Mouse (Mus musculus) cerebral cortex, adult 2 months (tissue): Measurements from ENCODE around the gene Usp49.

Source experiments
- WGBS: fragments of 180-500 bp; shearing (Covaris S2); methylation state at CpG from one replicate; pipeline ENCODE4 v1.1.7; 2018; 5-methylcytosine and 5-hydroxymethylcytosine counted together

Gene Usp49

DNA sequence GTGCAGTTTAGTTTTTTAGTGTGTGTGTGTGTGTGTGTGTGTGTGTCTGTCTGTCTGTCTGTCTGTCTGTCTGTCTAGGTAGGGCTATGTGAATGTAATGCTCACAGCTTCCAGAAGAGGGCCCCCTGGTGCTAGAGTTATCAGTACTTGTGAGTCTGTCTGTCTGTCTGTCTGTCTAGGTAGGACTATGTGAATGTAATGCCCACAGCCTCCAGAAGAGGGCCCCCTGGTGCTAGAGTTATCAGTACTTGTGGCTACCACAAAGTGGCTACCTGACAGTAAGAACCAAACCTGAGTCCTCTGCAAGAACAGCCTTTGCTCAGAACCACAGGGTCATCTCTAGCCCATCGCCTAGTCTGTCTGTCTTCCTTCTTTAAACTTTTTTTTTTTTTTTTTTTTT is 16.2 kb downstream of the Usp49 start:
- WGBS, result 85% methylated on average over 1 of the region's 1 CpGs

GRCm38 (mm10) chr17:47648966-47649365 is 18.5 kb downstream of the Usp49 start:
- WGBS, result 70% methylated on average over 4 of the region's 4 CpGs

- whole genome bisulfite sequencing, result 92% methylated on average over 2 of the region's 2 CpGs
These were observed 21.5 kb downstream of the Usp49 start for GRCm38 (mm10) chr17:47651953-47652352.

DNA sequence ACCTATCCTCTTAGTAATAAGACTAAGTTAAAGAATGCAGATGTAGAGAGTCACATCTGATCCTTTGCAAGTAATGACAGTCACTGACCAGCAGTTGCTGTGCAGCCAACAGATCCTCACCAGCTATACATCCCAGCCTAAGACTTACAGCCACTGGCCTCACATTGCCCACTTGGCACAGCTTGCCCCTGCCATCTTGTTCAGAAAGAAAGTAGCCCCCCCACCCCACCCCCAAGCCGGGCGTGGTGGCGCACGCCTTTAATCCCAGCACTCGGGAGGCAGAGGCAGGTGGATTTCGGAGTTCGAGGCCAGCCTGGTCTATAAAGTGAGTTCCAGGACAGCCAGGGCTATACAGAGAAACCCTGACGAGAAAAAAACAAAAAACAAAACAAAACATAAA is 23.9 kb downstream of the Usp49 start:
- WGBS, result 96% methylated on average over 8 of the region's 8 CpGs

GRCm38 (mm10) chr17:47655697-47656096 is 25.2 kb downstream of the Usp49 start:
- 89% methylated on average over 5 of the region's 5 CpGs for WGBS

DNA sequence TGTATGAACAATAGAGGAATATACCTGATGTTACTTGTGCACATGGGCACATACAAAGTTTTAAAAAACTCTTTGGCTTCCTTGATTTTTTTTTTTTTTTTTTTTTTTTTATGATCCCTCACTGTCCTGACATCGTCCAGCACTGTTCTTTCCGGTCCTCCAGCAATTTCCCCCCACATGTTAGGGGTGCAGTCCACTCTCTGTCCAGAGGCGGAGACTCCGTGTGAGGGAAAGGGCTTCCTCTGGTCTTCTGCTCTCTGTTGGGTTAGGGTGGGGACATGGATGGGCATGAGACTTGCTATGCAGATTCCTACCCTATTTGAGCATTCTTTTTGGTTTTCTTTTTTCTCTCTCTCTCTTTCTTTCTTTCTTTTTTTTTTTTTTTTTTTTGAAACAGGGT is 27.4 kb downstream of the Usp49 start:
- WGBS, result 84% methylated on average over 4 of the region's 4 CpGs

GRCm38 (mm10) chr17:47658741-47659243 is 28.3 kb downstream of the Usp49 start:
- 74% methylated on average over 3 of the region's 3 CpGs for WGBS

DNA sequence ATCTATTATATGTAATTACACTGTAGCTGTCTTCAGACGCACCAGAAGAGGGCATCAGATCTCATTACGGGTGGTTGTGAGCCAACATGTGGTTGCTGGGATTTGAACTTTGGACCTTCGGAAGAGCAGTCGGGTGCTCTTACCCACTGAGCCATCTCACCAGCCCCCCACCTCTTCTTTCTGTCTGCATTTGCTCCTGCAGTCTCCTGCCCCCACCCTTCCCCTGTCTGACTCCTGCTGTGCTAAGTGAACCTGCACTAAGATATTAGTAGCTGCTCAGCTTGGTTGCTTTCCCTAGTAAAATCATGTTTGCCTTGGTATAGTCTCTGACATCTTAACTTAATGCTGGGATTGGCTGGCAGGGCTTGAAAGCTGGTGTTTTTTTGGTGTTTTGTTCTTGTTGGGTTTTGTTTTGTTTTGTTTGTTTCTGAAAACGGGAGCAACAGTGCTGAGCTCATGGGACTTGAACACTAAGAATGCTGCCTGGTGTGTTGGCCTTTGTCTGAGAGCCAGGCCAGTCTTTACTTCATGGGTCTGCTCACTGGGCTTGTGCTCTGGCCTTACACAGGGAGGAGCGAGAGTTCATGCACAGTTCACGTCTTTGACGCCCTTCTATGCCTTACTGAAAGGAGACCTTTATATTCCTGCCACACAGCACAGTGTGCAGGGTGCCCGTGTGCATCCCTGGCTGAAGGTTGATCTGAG is 32.7 kb downstream of the Usp49 start:
- 65% methylated on average over 9 of the region's 9 CpGs for WGBS

- 85% methylated on average over 7 of the region's 7 CpGs for WGBS
These were observed 34.0 kb downstream of the Usp49 start for GRCm38 (mm10) chr17:47664474-47664873.

DNA sequence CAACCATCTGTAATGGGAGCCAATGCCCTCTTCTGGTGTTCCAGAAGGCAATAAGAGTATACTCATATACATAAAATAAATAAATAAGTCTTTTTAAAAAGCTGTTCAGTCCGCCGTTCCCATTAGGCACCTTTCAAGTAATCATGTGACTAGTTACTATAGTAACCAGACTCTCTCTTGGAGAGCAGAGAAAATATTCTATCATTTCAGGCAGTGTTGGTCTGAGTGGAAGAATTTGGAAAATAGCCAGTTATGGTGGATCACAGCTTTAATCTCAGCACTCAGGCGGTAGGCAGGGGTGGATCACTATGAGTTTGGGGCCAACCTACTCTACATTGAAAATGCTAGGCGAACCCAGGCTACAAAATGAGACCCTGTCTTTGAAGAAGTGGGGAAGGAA is 38.7 kb downstream of the Usp49 start:
- 55% methylated on average over 4 of the region's 4 CpGs for WGBS

GRCm38 (mm10) chr17:47671988-47672310 is 41.5 kb downstream of the Usp49 start:
- WGBS, result 29% methylated on average over 14 of the region's 14 CpGs

- WGBS, result 11% methylated on average over 68 of the region's 68 CpGs
These were observed 42.0 kb downstream of the Usp49 start for GRCm38 (mm10) chr17:47672311-47673111.

- 17% methylated on average over 9 of the region's 9 CpGs for WGBS
These were observed 46.1 kb downstream of the Usp49 start for GRCm38 (mm10) chr17:47676581-47676980.

DNA sequence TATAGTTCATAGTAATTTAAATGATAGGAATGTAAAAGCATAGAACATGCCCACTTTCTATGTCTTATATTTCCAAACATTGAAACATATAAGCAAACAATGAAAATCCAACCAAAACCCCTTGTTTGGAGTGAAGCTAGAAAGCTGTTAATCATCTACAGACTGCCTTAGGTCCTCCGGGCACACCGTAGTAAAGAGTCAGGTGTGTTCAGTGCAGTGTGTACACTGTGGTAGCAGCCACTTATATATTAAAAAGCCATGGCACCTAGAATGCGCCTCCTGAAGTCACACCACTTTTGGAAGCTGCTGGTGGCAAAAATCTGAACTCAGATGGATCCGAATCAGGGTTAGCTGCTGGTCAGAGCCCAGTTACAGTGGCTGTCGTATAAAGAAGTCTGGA is 47.7 kb downstream of the Usp49 start:
- WGBS, result 98% methylated on average over 5 of the region's 5 CpGs

GRCm38 (mm10) chr17:47678702-47679101 is 48.2 kb downstream of the Usp49 start:
- WGBS, result 87% methylated on average over 5 of the region's 5 CpGs

DNA sequence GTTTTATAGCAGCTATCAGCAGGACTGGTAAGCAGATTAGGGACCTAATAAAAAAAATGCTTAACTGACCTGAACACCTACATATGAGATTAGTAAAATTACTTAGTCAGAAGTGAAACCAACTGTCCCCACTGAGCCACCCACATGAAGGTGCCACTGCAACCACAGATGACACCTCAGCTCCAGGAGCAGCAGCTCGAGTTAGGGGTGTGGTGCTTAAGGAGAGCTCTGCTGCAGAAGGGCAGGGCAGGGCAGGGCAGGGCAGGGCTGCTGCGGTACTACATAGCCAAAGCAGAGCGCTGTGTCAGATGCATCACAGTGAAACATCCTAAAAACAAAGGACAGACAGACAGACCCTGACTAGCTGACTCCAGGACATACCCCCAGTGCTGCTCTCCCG is 52.3 kb downstream of the Usp49 start:
- WGBS, result 83% methylated on average over 4 of the region's 4 CpGs

GRCm38 (mm10) chr17:47687409-47688343 is 57.2 kb downstream of the Usp49 start:
- under 1% methylated on average over 70 of the region's 70 CpGs for WGBS

- under 1% methylated on average over 9 of the region's 9 CpGs for WGBS
These were observed 57.8 kb downstream of the Usp49 start, which contains the start of gene Tomm6 for GRCm38 (mm10) chr17:47688344-47688607. TSS of gene Tomm6 (minus strand) at chr17:47688386.

- 1% methylated on average over 53 of the region's 58 CpGs for WGBS
These were observed 58.4 kb downstream of the Usp49 start, which contains the start of gene Frs3 for GRCm38 (mm10) chr17:47688608-47689575. TSS of gene Frs3 (plus strand) at chr17:47689030.

DNA sequence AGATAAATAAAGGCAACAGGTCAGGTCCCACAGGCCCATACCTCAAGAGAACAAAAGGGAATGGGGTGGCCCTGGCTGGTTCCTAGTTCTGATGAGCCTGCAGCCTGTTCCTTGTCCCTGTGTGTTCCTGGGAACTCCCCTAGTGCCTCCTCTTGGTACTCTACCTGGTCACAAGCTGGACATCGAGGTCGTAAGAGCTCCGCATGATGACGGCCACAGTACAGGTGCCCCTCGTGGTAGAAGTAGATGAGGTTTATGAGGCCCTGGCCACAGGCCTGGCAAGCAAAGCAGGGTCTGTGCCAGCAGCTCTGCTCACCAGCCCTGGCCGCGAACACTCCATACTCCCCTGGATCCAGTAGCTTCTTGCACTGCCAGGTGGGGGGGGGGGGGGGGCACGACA is 59.4 kb downstream of the Usp49 start:
- whole genome bisulfite sequencing, result 77% methylated on average over 8 of the region's 8 CpGs

GRCm38 (mm10) chr17:47691650-47692049 is 61.2 kb downstream of the Usp49 start:
- WGBS, result 96% methylated on average over 3 of the region's 3 CpGs
